Mouse (Mus musculus) heart, embryonic 15.5 days (tissue): ENCODE measurements around the gene Sh3rf3. TPM values are rescaled to one million over a fixed set of nuclear protein-coding genes. Genes with fewer than 3 reads are reported as not detected.
"Not testable (repeated sequence)": the region's sequence is repeated elsewhere in the genome, so short reads cannot be mapped to it uniquely, and the experiment has no call there.

ENCODE experiments used
- ATAC-seq: fragments of 200-750 bp; cut with Nextera tagmentation; replicated peaks from 2 replicates; pipeline ENCODE4 v1.8.0; 2017; ENCODE audit warnings: low read depth, moderate TSS enrichment; ENCODE audit not compliant: insufficient number of reproducible peaks, insufficient read depth, low FRiP score
- H3K27ac ChIP-seq: fragments of 300-500 bp; sonication (generic); 2 replicates; pipeline ENCODE4 v1.5.1; 2015; ENCODE audit warnings: mild to moderate bottlenecking, inconsistent platforms
- H3K27me3 ChIP-seq: fragments of 300-500 bp; sonication (generic); 2 replicates; pipeline ENCODE4 v1.6.1; 2015; ENCODE audit warnings: inconsistent platforms
- H3K36me3 ChIP-seq: fragments of 300-500 bp; sonication (generic); 2 replicates; pipeline ENCODE4 v1.6.1; 2015; ENCODE audit warnings: mild to moderate bottlenecking, inconsistent platforms
- H3K4me1 ChIP-seq: fragments of 300-500 bp; sonication (generic); replicated peaks from 2 replicates; pipeline ENCODE4 v1.6.1; 2015; ENCODE audit warnings: inconsistent platforms
- H3K4me2 ChIP-seq: fragments of 300-500 bp; sonication (generic); 2 replicates; pipeline ENCODE4 v1.6.1; 2015; ENCODE audit warnings: inconsistent platforms, mild to moderate bottlenecking, moderate library complexity
- H3K4me3 ChIP-seq: fragments of 300-500 bp; sonication (generic); 2 replicates; pipeline ENCODE4 v1.5.1; 2015; ENCODE audit warnings: mild to moderate bottlenecking, inconsistent platforms
- H3K9ac ChIP-seq: fragments of 300-500 bp; sonication (generic); 2 replicates; pipeline ENCODE4 v1.6.1; 2015; ENCODE audit warnings: mild to moderate bottlenecking, inconsistent platforms
- H3K9me3 ChIP-seq: fragments of 300-500 bp; sonication (generic); replicated peaks from 2 replicates; pipeline ENCODE4 v1.6.1; 2016; ENCODE audit warnings: inconsistent platforms
- WGBS: fragments of 180-500 bp; shearing (Covaris S2); methylation state at CpG from one replicate; pipeline ENCODE4 v1.1.7; 2015; ENCODE audit warnings: mixed read lengths; 5-methylcytosine and 5-hydroxymethylcytosine counted together
- polyA plus RNA-seq: library from polyadenylated mRNA; unstranded; fragments of >200 nt; fragmentation: Nextera tagmentation; extraction: Ambion mirVana; gene quantifications from 2 replicates; pipeline ENCODE4 v1.2.1, GENCODE M21; 2015

Sh3rf3 gene
- polyA plus RNA-seq, 1 experiment from 2014 or later, result 0.34 TPM

- Histone ChIP-seq H3K4me1 (peaks cover 9% of the 10 kb centered on the region), H3K9me3 (no peaks in the 10 kb centered on the region), H3K9ac (no peak overlapping the region), H3K27ac (no peak overlapping the region), H3K36me3 (no peaks in the 10 kb centered on the region), H3K4me2 (no peak overlapping the region), H3K4me3 (no peak overlapping the region), H3K27me3 (0 out of 2 replicates have a peak, but pooled peaks cover 5% of the 10 kb centered on the region)
- 85% methylated on average over 5 of the region's 5 CpGs for WGBS
- no peak for ATAC-seq
Observed at GRCm38 (mm10) chr10:59086578-59086977, 273.4 kb downstream of the Sh3rf3 start.

- Histone ChIP-seq H3K27me3 (peaks cover 4% of the 10 kb centered on the region; the same call in 1 of the 2 replicates), H3K4me2 (no peak overlapping the region; the same call in 1 of the 2 replicates), H3K36me3 (no peaks in the 10 kb centered on the region), H3K4me3 (no peak overlapping the region), H3K4me1 (peaks cover 9% of the 10 kb centered on the region), H3K27ac (no peak overlapping the region), H3K9ac (no peak overlapping the region), H3K9me3 (no peaks in the 10 kb centered on the region)
- ATAC-seq, result peak; percentile 57
- WGBS, result 69% methylated on average over 14 of the region's 14 CpGs
Observed at GRCm38 (mm10) chr10:59089861-59090621, 276.9 kb downstream of the Sh3rf3 start.

- no peak overlapping the region for H3K27ac ChIP-seq
- no peaks in the 10 kb centered on the region for H3K36me3 ChIP-seq
- no peak overlapping the region for H3K4me2 ChIP-seq
- no peak overlapping the region for H3K4me3 ChIP-seq
- no peak for ATAC-seq
- 77% methylated on average over 7 of the region's 7 CpGs for WGBS
- H3K4me1 ChIP-seq, result peaks cover 9% of the 10 kb centered on the region
- no peaks in the 10 kb centered on the region for H3K9me3 ChIP-seq
- H3K9ac ChIP-seq, result no peak overlapping the region
- H3K27me3 ChIP-seq, result peaks cover 4% of the 10 kb centered on the region; the same call in 1 of the 2 replicates
Observed at GRCm38 (mm10) chr10:59090622-59090971, 277.4 kb downstream of the Sh3rf3 start.

GRCm38 (mm10) chr10:59091556-59091955 is 278.4 kb downstream of the Sh3rf3 start:
- 81% methylated on average over 8 of the region's 8 CpGs for WGBS
- H3K9ac ChIP-seq, result no peak overlapping the region
- H3K27ac ChIP-seq, result no peak overlapping the region

GRCm38 (mm10) chr10:59091988-59092387 is 278.8 kb downstream of the Sh3rf3 start:
- Histone ChIP-seq H3K27me3 (peaks cover 4% of the 10 kb centered on the region; the same call in 1 of the 2 replicates), H3K4me3 (no peak overlapping the region), H3K36me3 (no peaks in the 10 kb centered on the region), H3K27ac (no peak overlapping the region), H3K9me3 (no peaks in the 10 kb centered on the region), H3K4me2 (no peak overlapping the region), H3K9ac (no peak overlapping the region), H3K4me1 (peaks cover 9% of the 10 kb centered on the region)
- 91% methylated on average over 7 of the region's 7 CpGs for WGBS
- ATAC-seq, result no peak

More at GRCm38 (mm10) chr10:59091556-59091955, 278.4 kb downstream of the Sh3rf3 start:
- no peak for ATAC-seq
- Histone ChIP-seq H3K27me3 (peaks cover 4% of the 10 kb centered on the region; the same call in 1 of the 2 replicates), H3K4me3 (no peak overlapping the region), H3K36me3 (no peaks in the 10 kb centered on the region), H3K4me1 (peaks cover 9% of the 10 kb centered on the region), H3K4me2 (no peak overlapping the region), H3K9me3 (no peaks in the 10 kb centered on the region)

- not testable (repeated sequence) for H3K9me3 ChIP-seq, H3K9ac ChIP-seq, H3K4me1 ChIP-seq, H3K36me3 ChIP-seq, H3K27me3 ChIP-seq, H3K4me3 ChIP-seq, H3K27ac ChIP-seq, H3K4me2 ChIP-seq, ATAC-seq
- 82% methylated on average over 5 of the region's 5 CpGs for WGBS
Observed at GRCm38 (mm10) chr10:59103076-59103475, 289.9 kb downstream of the Sh3rf3 start.

- 91% methylated on average over 5 of the region's 5 CpGs for WGBS
- no peak for ATAC-seq
- H3K27me3 ChIP-seq, result no peaks in the 10 kb centered on the region
- H3K9me3 ChIP-seq, result no peaks in the 10 kb centered on the region
- H3K4me2 ChIP-seq, result no peak overlapping the region
- no peak overlapping the region for H3K4me3 ChIP-seq
- no peak overlapping the region for H3K9ac ChIP-seq
- H3K4me1 ChIP-seq, result no peaks in the 10 kb centered on the region
- H3K36me3 ChIP-seq, result no peaks in the 10 kb centered on the region
- no peak overlapping the region for H3K27ac ChIP-seq
Observed at GRCm38 (mm10) chr10:59104683-59105082, 291.5 kb downstream of the Sh3rf3 start.

- no peak for ATAC-seq
- Histone ChIP-seq H3K27ac (no peak overlapping the region), H3K4me2 (no peak overlapping the region), H3K27me3 (no peaks in the 10 kb centered on the region), H3K4me1 (no peaks in the 10 kb centered on the region), H3K4me3 (no peak overlapping the region), H3K9me3 (no peaks in the 10 kb centered on the region), H3K36me3 (no peaks in the 10 kb centered on the region), H3K9ac (no peak overlapping the region)
- WGBS, result 77% methylated on average over 8 of the region's 8 CpGs
Observed at GRCm38 (mm10) chr10:59105885-59106284, 292.7 kb downstream of the Sh3rf3 start.

- no peak overlapping the region for H3K4me3 ChIP-seq
- H3K27ac ChIP-seq, result no peak overlapping the region
- WGBS, result 74% methylated on average over 3 of the region's 3 CpGs
- no peaks in the 10 kb centered on the region for H3K27me3 ChIP-seq
- no peak for ATAC-seq
- no peaks in the 10 kb centered on the region for H3K36me3 ChIP-seq
- H3K9ac ChIP-seq, result no peak overlapping the region
- no peaks in the 10 kb centered on the region for H3K4me1 ChIP-seq
- no peak overlapping the region for H3K4me2 ChIP-seq
- H3K9me3 ChIP-seq, result no peaks in the 10 kb centered on the region
Observed at GRCm38 (mm10) chr10:59106644-59107043, 293.5 kb downstream of the Sh3rf3 start.

GRCm38 (mm10) chr10:59109015-59109414 is 295.9 kb downstream of the Sh3rf3 start:
- no peak for ATAC-seq
- Histone ChIP-seq H3K27ac (no peak overlapping the region), H3K4me1 (no peaks in the 10 kb centered on the region), H3K27me3 (no peaks in the 10 kb centered on the region), H3K36me3 (no peaks in the 10 kb centered on the region), H3K4me3 (no peak overlapping the region), H3K4me2 (no peak overlapping the region), H3K9ac (no peak overlapping the region), H3K9me3 (no peaks in the 10 kb centered on the region)
- WGBS, result 28% methylated on average over 2 of the region's 2 CpGs

- Histone ChIP-seq H3K9ac (no peak overlapping the region), H3K4me1 (0 out of 2 replicates have a peak, but pooled peaks cover 7% of the 10 kb centered on the region)
Observed at GRCm38 (mm10) chr10:59110386-59110785, 297.2 kb downstream of the Sh3rf3 start.

GRCm38 (mm10) chr10:59112755-59113154 is 299.6 kb downstream of the Sh3rf3 start:
- Histone ChIP-seq H3K27ac (no peak overlapping the region), H3K36me3 (no peaks in the 10 kb centered on the region), H3K9me3 (no peaks in the 10 kb centered on the region), H3K9ac (no peak overlapping the region), H3K4me3 (no peak overlapping the region), H3K4me2 (no peak overlapping the region), H3K27me3 (no peaks in the 10 kb centered on the region), H3K4me1 (0 out of 2 replicates have a peak, but pooled peaks cover 7% of the 10 kb centered on the region)
- no peak for ATAC-seq
- WGBS, result 87% methylated on average over 8 of the region's 8 CpGs

More at GRCm38 (mm10) chr10:59110386-59110785, 297.2 kb downstream of the Sh3rf3 start:
- no peaks in the 10 kb centered on the region for H3K27me3 ChIP-seq
- H3K4me2 ChIP-seq, result no peak overlapping the region
- WGBS, result 86% methylated on average over 7 of the region's 7 CpGs
- no peak for ATAC-seq
- no peaks in the 10 kb centered on the region for H3K9me3 ChIP-seq
- H3K4me3 ChIP-seq, result no peak overlapping the region
- no peak overlapping the region for H3K27ac ChIP-seq
- no peaks in the 10 kb centered on the region for H3K36me3 ChIP-seq
